Mouse (Mus musculus): Measurements from ENCODE around the gene Arfgef2. TPM values are rescaled to one million over a fixed set of nuclear protein-coding genes. Genes with fewer than 3 reads are reported as not detected.
A peak's percentile ranks its signal among the peaks of the same experiment; 100 is the strongest.

Arfgef2 gene
- 6.2 and 6.4 TPM in 2 replicates for polyA plus RNA-seq (2014; fragmentation: Nextera tagmentation; extraction: Ambion mirVana)

DNA sequence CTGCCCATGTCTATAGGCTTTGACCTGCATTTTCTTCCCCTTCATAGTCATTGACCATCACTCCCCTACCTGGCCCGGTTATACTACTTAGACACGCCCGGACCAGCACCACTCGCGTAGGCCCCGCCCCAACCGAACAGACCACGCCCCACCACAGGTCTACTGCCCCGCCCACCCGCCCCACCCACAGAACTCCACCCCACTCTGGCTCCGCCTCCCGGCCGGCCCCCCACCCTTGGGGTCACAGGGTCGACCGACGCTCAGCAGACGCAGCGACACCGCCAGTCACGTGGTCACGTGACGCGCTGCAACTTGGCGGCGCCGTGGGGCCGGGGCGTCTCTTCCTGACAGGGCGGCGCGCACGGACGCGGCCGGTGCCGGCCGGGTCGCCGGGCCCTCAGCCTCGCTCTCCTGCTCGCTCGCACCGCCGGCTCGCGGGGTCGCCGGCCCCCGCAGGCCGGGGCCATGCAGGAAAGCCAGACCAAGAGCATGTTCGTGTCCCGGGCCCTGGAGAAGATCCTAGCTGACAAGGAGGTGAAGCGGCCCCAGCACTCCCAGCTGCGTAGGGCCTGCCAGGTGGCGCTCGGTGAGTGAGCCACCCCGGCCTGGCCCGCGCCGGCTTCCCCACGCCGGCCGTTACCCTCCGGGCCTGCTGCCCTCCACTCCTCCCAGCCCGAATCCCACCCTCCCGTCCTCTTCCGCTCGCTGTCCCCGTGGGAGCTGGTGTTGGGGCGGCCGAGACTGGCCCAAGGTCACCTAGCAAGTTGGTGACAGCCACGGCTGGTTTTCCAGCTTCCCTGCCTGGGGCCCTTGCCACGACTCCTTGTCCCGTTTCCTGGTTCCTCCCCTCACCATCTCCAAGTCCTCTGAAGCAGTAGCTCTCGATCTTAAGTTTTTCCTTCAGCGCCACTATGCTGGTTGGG, at the start of gene Arfgef2:
Gene Arfgef2, plus strand, starts transcription at position 339 of the 923 bp plus-strand sequence.
- H3K4me1 ChIP-seq (ENCODE audit: control insufficient read depth, insufficient read depth, low read length), result peaks cover 11% of the 10 kb centered on the region; the same call in 1 of the 2 replicates
- ATAC-seq (ENCODE audit: insufficient number of reproducible peaks, insufficient read depth, low FRiP score, low read depth), result peak; percentile 91
- peak within 1 kb of the TSS; percentile 86 for H3K9ac ChIP-seq (replicated peaks; ENCODE audit: low read depth, low read length)
- no peaks in the 10 kb centered on the region for H3K36me3 ChIP-seq (ENCODE audit: control insufficient read depth, insufficient read depth, low read length)
- H3K27ac ChIP-seq (ENCODE audit: low read length), result peak within 1 kb of the TSS; percentile 69
- H3K4me2 ChIP-seq (replicated peaks; ENCODE audit: low read depth, low read length), result peak within 1 kb of the TSS; percentile 83
- H3K27me3 ChIP-seq (ENCODE audit: control insufficient read depth, insufficient read depth, low read length), result no peaks in the 10 kb centered on the region
- H3K4me3 ChIP-seq (ENCODE audit: low read depth, low read length), result peak within 1 kb of the TSS; percentile 91
- WGBS, result under 1% methylated on average over 54 of the region's 76 CpGs
- no peaks in the 10 kb centered on the region for H3K9me3 ChIP-seq (ENCODE audit: control insufficient read depth, low read depth, low read length)

DNA sequence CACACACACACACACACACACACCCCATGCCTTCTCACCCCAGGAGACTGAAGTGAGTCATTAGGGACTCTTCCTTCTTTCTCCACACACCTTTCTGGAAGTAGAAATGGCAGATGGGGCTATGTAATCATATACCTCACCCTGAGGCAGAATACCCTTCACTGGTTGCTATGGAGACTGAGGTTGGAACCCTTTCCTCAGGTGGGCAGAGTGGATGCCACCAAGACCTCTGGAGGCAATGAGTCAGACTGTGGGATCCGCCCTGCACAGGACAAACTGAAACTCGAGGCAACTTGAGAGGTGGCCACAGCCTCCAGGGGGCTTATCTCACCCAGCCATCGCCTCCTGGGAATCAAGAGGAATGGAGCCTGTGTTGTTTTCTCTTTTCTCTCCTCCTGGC, 47.4 kb upstream of the Arfgef2 start:
- ATAC-seq (ENCODE audit: insufficient number of reproducible peaks, insufficient read depth, low FRiP score, low read depth), result no peak
- Histone ChIP-seq H3K27ac (ENCODE audit: low read length) (no peak overlapping the region), H3K9me3 (ENCODE audit: control insufficient read depth, low read depth, low read length) (no peaks in the 10 kb centered on the region), H3K36me3 (ENCODE audit: control insufficient read depth, insufficient read depth, low read length) (no peaks in the 10 kb centered on the region), H3K9ac (replicated peaks; ENCODE audit: low read depth, low read length) (no peak overlapping the region), H3K4me2 (replicated peaks; ENCODE audit: low read depth, low read length) (no peak overlapping the region), H3K4me1 (ENCODE audit: control insufficient read depth, insufficient read depth, low read length) (no peaks in the 10 kb centered on the region), H3K27me3 (ENCODE audit: control insufficient read depth, insufficient read depth, low read length) (no peaks in the 10 kb centered on the region), H3K4me3 (ENCODE audit: low read depth, low read length) (no peak overlapping the region)
- WGBS, result 16% methylated on average over 3 of the region's 3 CpGs

- no peaks in the 10 kb centered on the region for H3K36me3 ChIP-seq (ENCODE audit: control insufficient read depth, insufficient read depth, low read length)
- H3K4me1 ChIP-seq (ENCODE audit: control insufficient read depth, insufficient read depth, low read length), result no peaks in the 10 kb centered on the region
- no peak overlapping the region for H3K4me3 ChIP-seq (ENCODE audit: low read depth, low read length)
- no peaks in the 10 kb centered on the region for H3K27me3 ChIP-seq (ENCODE audit: control insufficient read depth, insufficient read depth, low read length)
- no peak overlapping the region for H3K4me2 ChIP-seq (replicated peaks; ENCODE audit: low read depth, low read length)
- H3K9ac ChIP-seq (replicated peaks; ENCODE audit: low read depth, low read length), result no peak overlapping the region
- no peaks in the 10 kb centered on the region for H3K9me3 ChIP-seq (ENCODE audit: control insufficient read depth, low read depth, low read length)
- no peak for ATAC-seq (ENCODE audit: insufficient number of reproducible peaks, insufficient read depth, low FRiP score, low read depth)
- H3K27ac ChIP-seq (ENCODE audit: low read length), result no peak overlapping the region
- WGBS, result 46% methylated on average over 5 of the region's 5 CpGs
These were observed 41.3 kb upstream of the Arfgef2 start for GRCm38 (mm10) chr2:166764051-166764450.

- Histone ChIP-seq H3K9me3 (ENCODE audit: control insufficient read depth, low read depth, low read length) (no peaks in the 10 kb centered on the region), H3K27ac (ENCODE audit: low read length) (no peak overlapping the region), H3K4me2 (replicated peaks; ENCODE audit: low read depth, low read length) (no peak overlapping the region), H3K27me3 (ENCODE audit: control insufficient read depth, insufficient read depth, low read length) (no peaks in the 10 kb centered on the region), H3K36me3 (ENCODE audit: control insufficient read depth, insufficient read depth, low read length) (no peaks in the 10 kb centered on the region), H3K4me3 (ENCODE audit: low read depth, low read length) (no peak overlapping the region), H3K4me1 (ENCODE audit: control insufficient read depth, insufficient read depth, low read length) (no peaks in the 10 kb centered on the region), H3K9ac (replicated peaks; ENCODE audit: low read depth, low read length) (no peak overlapping the region)
- no peak for ATAC-seq (ENCODE audit: insufficient number of reproducible peaks, insufficient read depth, low FRiP score, low read depth)
- 66% methylated on average over 9 of the region's 9 CpGs for WGBS
These were observed 37.8 kb upstream of the Arfgef2 start for GRCm38 (mm10) chr2:166767591-166767990.

- Histone ChIP-seq H3K9ac (replicated peaks; ENCODE audit: low read depth, low read length) (no peak overlapping the region), H3K9me3 (ENCODE audit: control insufficient read depth, low read depth, low read length) (no peaks in the 10 kb centered on the region), H3K27me3 (ENCODE audit: control insufficient read depth, insufficient read depth, low read length) (no peaks in the 10 kb centered on the region), H3K36me3 (ENCODE audit: control insufficient read depth, insufficient read depth, low read length) (no peaks in the 10 kb centered on the region), H3K27ac (ENCODE audit: low read length) (no peak overlapping the region), H3K4me2 (replicated peaks; ENCODE audit: low read depth, low read length) (no peak overlapping the region), H3K4me1 (ENCODE audit: control insufficient read depth, insufficient read depth, low read length) (no peaks in the 10 kb centered on the region), H3K4me3 (ENCODE audit: low read depth, low read length) (no peak overlapping the region)
- no peak for ATAC-seq (ENCODE audit: insufficient number of reproducible peaks, insufficient read depth, low FRiP score, low read depth)
- WGBS, result 54% methylated on average over 11 of the region's 11 CpGs
These were observed 34.0 kb upstream of the Arfgef2 start for GRCm38 (mm10) chr2:166771396-166771795.

GRCm38 (mm10) chr2:166773587-166773986, 31.8 kb upstream of the Arfgef2 start:
- Histone ChIP-seq H3K4me2 (replicated peaks; ENCODE audit: low read depth, low read length) (no peak overlapping the region), H3K4me3 (ENCODE audit: low read depth, low read length) (no peak overlapping the region), H3K27ac (ENCODE audit: low read length) (no peak overlapping the region), H3K36me3 (ENCODE audit: control insufficient read depth, insufficient read depth, low read length) (no peaks in the 10 kb centered on the region), H3K4me1 (ENCODE audit: control insufficient read depth, insufficient read depth, low read length) (no peaks in the 10 kb centered on the region), H3K9ac (replicated peaks; ENCODE audit: low read depth, low read length) (no peak overlapping the region), H3K27me3 (ENCODE audit: control insufficient read depth, insufficient read depth, low read length) (no peaks in the 10 kb centered on the region), H3K9me3 (ENCODE audit: control insufficient read depth, low read depth, low read length) (no peaks in the 10 kb centered on the region)
- no peak for ATAC-seq (ENCODE audit: insufficient number of reproducible peaks, insufficient read depth, low FRiP score, low read depth)
- WGBS, result 81% methylated on average over 10 of the region's 10 CpGs

GRCm38 (mm10) chr2:166774275-166774674, 31.1 kb upstream of the Arfgef2 start:
- H3K36me3 ChIP-seq (ENCODE audit: control insufficient read depth, insufficient read depth, low read length), result no peaks in the 10 kb centered on the region
- no peak overlapping the region for H3K4me3 ChIP-seq (ENCODE audit: low read depth, low read length)
- no peak for ATAC-seq (ENCODE audit: insufficient number of reproducible peaks, insufficient read depth, low FRiP score, low read depth)
- no peaks in the 10 kb centered on the region for H3K4me1 ChIP-seq (ENCODE audit: control insufficient read depth, insufficient read depth, low read length)
- H3K27ac ChIP-seq (ENCODE audit: low read length), result no peak overlapping the region
- 89% methylated on average over 10 of the region's 10 CpGs for WGBS
- H3K9ac ChIP-seq (replicated peaks; ENCODE audit: low read depth, low read length), result no peak overlapping the region
- no peaks in the 10 kb centered on the region for H3K9me3 ChIP-seq (ENCODE audit: control insufficient read depth, low read depth, low read length)
- H3K27me3 ChIP-seq (ENCODE audit: control insufficient read depth, insufficient read depth, low read length), result no peaks in the 10 kb centered on the region
- H3K4me2 ChIP-seq (replicated peaks; ENCODE audit: low read depth, low read length), result no peak overlapping the region

DNA sequence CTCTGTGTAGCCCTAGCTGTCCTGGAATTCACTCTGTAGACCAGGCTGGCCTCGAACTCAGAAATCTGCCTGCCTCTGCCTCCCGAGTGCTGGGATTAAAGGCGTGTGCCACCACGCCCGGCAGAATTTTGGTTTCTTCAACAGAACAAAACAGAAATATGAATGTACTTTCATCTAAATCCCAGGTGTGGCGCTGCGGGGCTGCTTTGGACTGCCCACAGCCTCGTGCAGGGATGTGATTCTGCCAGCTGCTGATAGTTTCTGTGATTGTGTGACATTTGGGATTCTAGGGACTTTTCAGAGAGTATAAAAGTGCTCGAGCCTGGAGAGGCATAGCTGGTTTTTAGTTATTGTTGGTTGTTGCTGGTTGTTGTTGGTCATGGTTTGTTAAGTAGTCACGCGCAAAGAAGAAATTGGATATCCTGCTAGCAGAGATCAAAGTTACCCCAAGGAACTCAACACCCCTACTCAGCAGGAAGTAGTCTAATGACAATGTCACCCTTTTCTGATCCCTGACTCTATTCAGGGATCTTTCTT, 30.0 kb upstream of the Arfgef2 start:
- no peak for ATAC-seq (ENCODE audit: insufficient number of reproducible peaks, insufficient read depth, low FRiP score, low read depth)
- Histone ChIP-seq H3K4me3 (ENCODE audit: low read depth, low read length) (no peak overlapping the region), H3K9ac (replicated peaks; ENCODE audit: low read depth, low read length) (no peak overlapping the region), H3K36me3 (ENCODE audit: control insufficient read depth, insufficient read depth, low read length) (no peaks in the 10 kb centered on the region), H3K4me2 (replicated peaks; ENCODE audit: low read depth, low read length) (no peak overlapping the region), H3K9me3 (ENCODE audit: control insufficient read depth, low read depth, low read length) (no peaks in the 10 kb centered on the region), H3K27ac (ENCODE audit: low read length) (no peak overlapping the region), H3K27me3 (ENCODE audit: control insufficient read depth, insufficient read depth, low read length) (no peaks in the 10 kb centered on the region), H3K4me1 (ENCODE audit: control insufficient read depth, insufficient read depth, low read length) (no peaks in the 10 kb centered on the region)
- 73% methylated on average over 11 of the region's 11 CpGs for WGBS

Data from stomach, embryonic 14.5 days (tissue).